Mouse (Mus musculus) embryonic facial prominence, embryonic 15.5 days (tissue): ENCODE results near the gene Olfr1369-ps1. TPM values are rescaled to one million over a fixed set of nuclear protein-coding genes. Genes with fewer than 3 reads are reported as not detected.

Experiments
- polyA plus RNA-seq: library from polyadenylated mRNA; unstranded; fragments of >200 nt; fragmentation: Nextera tagmentation; extraction: Ambion mirVana; gene quantifications from 2 replicates; pipeline ENCODE4 v1.2.1, GENCODE M21; 2015

The Olfr1369-ps1 gene
- polyA plus RNA-seq, 1 experiment from 2014 or later: 0.04 TPM

Other genes starting within 250 kb of the Olfr1369-ps1 start
- gene Olfr1370, start 36.5 kb upstream of the Olfr1369-ps1 start, polyA plus RNA-seq: 0.42 and 0.55 TPM in 2 replicates
- gene Olfr263, start 18.2 kb downstream of the Olfr1369-ps1 start, polyA plus RNA-seq: not detected in 2 replicates
- not detected in 2 replicates for gene Olfr1368, start 34.4 kb downstream of the Olfr1369-ps1 start, polyA plus RNA-seq
- gene Trim27, start 68.0 kb downstream of the Olfr1369-ps1 start, polyA plus RNA-seq: 122 and 125 TPM in 2 replicates
- gene Gpx5, start 181.2 kb downstream of the Olfr1369-ps1 start, polyA plus RNA-seq: not detected in 2 replicates
- not detected in 2 replicates for gene Gpx6, start 200.6 kb downstream of the Olfr1369-ps1 start, polyA plus RNA-seq
- gene Olfr1367, start 235.4 kb downstream of the Olfr1369-ps1 start, polyA plus RNA-seq: not detected in 2 replicates